Mouse (Mus musculus): ENCODE results near the gene Iqca.

DNA sequence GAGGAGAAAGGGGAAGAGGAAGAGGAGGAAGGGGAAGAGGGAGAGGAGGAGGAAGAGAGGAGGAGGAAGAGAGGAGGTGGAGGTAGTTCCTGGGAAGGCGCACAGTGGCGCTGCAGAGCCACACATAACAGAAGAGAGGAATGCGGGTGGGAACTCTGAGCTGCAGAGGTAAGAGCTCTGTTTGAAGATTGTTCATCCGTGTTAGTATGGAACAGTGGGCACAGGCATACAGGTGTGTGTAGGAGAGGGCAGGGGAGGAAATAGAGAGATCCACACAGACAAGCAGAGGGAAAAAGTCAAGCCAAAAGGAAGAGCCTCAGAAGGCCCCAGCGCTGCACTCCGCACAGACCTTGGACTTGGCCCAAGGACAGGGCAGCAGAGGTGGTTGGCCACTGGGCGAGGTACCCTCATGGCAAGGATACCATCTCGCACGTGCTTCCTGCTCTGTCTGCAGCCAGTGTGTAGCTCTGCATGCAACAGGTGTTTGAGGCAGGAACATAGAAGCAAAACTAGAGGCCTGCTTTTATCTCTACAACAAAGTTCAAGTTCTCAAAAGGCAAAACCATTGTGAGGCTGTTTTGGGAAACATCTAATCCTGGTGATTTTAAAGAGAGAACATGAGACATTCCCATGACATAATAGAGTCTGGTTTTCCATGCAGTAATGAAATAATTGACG, 60.2 kb downstream of the Iqca start:
- no peak for TF ChIP-seq CTCF (IDR thresholded peaks at IDR 0.05; ENCODE audit: extremely low read depth, insufficient read depth, insufficient read length, insufficient replicate concordance)
- no peak for TF ChIP-seq POLR2A (IDR thresholded peaks at IDR 0.05; ENCODE audit: low read depth, low read length)
